7 mouse cellular contexts compared by ENCODE assay signal in genomic region chr2:159053936-159054335, GRCm38 (mm10).
DNase-seq lines count a peak whose midpoint lies in the region; ATAC-seq lines count a peak whose summit lies in the region.

No protein-coding gene starts in this region.

- H3K36me3 ChIP-seq in limb, embryonic 11.5 days (ENCODE audit: control insufficient read depth, insufficient read depth, low read length), result no peaks in the 10 kb centered on the region
- H3K36me3 ChIP-seq in midbrain, embryonic 13.5 days, result no peaks in the 10 kb centered on the region
- H3K36me3 ChIP-seq in stomach, embryonic 15.5 days, result no peaks in the 10 kb centered on the region

- no peak for ATAC-seq in limb, embryonic 11.5 days (ENCODE audit: insufficient number of reproducible peaks, low FRiP score, low TSS enrichment, low read depth)
- peak; percentile 55; the same call in 1 of the 2 replicates for ATAC-seq in midbrain, embryonic 13.5 days
- 0 out of 2 replicates have a peak, but pooled peaks have one; percentile 18 for ATAC-seq in stomach, embryonic 15.5 days (ENCODE audit: insufficient read depth, low FRiP score, low read depth)

- intact Hi-C loops in gastrocnemius, postnatal 14 days (cut with DNase I; ENCODE audit: low total_unique reads), result loop anchor here (5.0 kb wide), 3 partner anchors 113 to 1523 kb away; partner anchors contain the start of gene Mafb

- H3K27me3 ChIP-seq in limb, embryonic 11.5 days (ENCODE audit: control insufficient read depth, insufficient read depth, low read length), result no peaks in the 10 kb centered on the region
- peaks cover 4% of the 10 kb centered on the region; the same call in 1 of the 2 replicates for H3K27me3 ChIP-seq in midbrain, embryonic 13.5 days
- 0 out of 2 replicates have a peak, but pooled peaks cover 5% of the 10 kb centered on the region for H3K27me3 ChIP-seq in stomach, embryonic 15.5 days (replicated peaks)

- 66% methylated on average over 4 of the region's 4 CpGs for WGBS in limb, embryonic 11.5 days
- WGBS in midbrain, embryonic 13.5 days, result 62% methylated on average over 4 of the region's 4 CpGs
- 59% methylated on average over 4 of the region's 4 CpGs for WGBS in stomach, embryonic 15.5 days

- no peak overlapping the region for H3K27ac ChIP-seq in limb, embryonic 11.5 days (replicated peaks; ENCODE audit: low read depth, low read length)
- H3K27ac ChIP-seq in midbrain, embryonic 13.5 days, result no peak overlapping the region
- H3K27ac ChIP-seq in stomach, embryonic 15.5 days, result no peak overlapping the region

- H3K9me3 ChIP-seq in limb, embryonic 11.5 days (ENCODE audit: control insufficient read depth, low read length), result no peaks in the 10 kb centered on the region
- H3K9me3 ChIP-seq in midbrain, embryonic 13.5 days, result no peaks in the 10 kb centered on the region
- no peaks in the 10 kb centered on the region for H3K9me3 ChIP-seq in stomach, embryonic 15.5 days

- DNase-seq in adrenal gland, postnatal 14 days, result peak; percentile 89
- DNase-seq in cerebellum, postnatal 4 days (ENCODE audit: low spot score in 2 of 2), result peak; percentile 49 to 69
- DNase-seq in gastrocnemius, postnatal 14 days, result peak; percentile 67
- DNase-seq in kidney, adult 9 months, result peak; percentile 68
- peak; percentile 83 for DNase-seq in limb, embryonic 11.5 days (ENCODE audit: low spot score)

- 0 out of 2 replicates have a peak, but pooled peaks cover 5% of the 10 kb centered on the region for H3K4me1 ChIP-seq in limb, embryonic 11.5 days (ENCODE audit: control insufficient read depth, insufficient read depth, low read length)
- peaks cover 9% of the 10 kb centered on the region; the same call in 1 of the 2 replicates for H3K4me1 ChIP-seq in midbrain, embryonic 13.5 days (replicated peaks)
- H3K4me1 ChIP-seq in stomach, embryonic 15.5 days, result 0 out of 2 replicates have a peak, but pooled peaks cover 3% of the 10 kb centered on the region

- H3K4me3 ChIP-seq in limb, embryonic 11.5 days (ENCODE audit: low read depth, low read length), result no peak overlapping the region
- H3K4me3 ChIP-seq in midbrain, embryonic 13.5 days (replicated peaks), result no peak overlapping the region
- no peak overlapping the region for H3K4me3 ChIP-seq in stomach, embryonic 15.5 days (replicated peaks)

- H3K4me2 ChIP-seq in limb, embryonic 11.5 days (ENCODE audit: low read depth, severe bottlenecking), result no peak overlapping the region
- H3K4me2 ChIP-seq in midbrain, embryonic 13.5 days (replicated peaks), result no peak overlapping the region
- H3K4me2 ChIP-seq in stomach, embryonic 15.5 days, result no peak overlapping the region

- H3K9ac ChIP-seq in limb, embryonic 11.5 days (ENCODE audit: low read length), result no peak overlapping the region
- no peak overlapping the region for H3K9ac ChIP-seq in midbrain, embryonic 13.5 days (replicated peaks)
- H3K9ac ChIP-seq in stomach, embryonic 15.5 days, result no peak overlapping the region
